Mouse (Mus musculus) intestine, embryonic 15.5 days (tissue): ENCODE measurements around the gene Bcl7a. TPM values are rescaled to one million over a fixed set of nuclear protein-coding genes. Genes with fewer than 3 reads are reported as not detected.

Source experiments
- ATAC-seq: fragments of 200-750 bp; cut with Nextera tagmentation; 2 replicates; pipeline ENCODE4 v1.8.0; 2017; ENCODE audit warnings: moderate TSS enrichment, moderate library complexity
- H3K27ac ChIP-seq: fragments of 300-500 bp; sonication (generic); 2 replicates; pipeline ENCODE4 v1.5.1; 2015; ENCODE audit warnings: mild to moderate bottlenecking, inconsistent platforms
- H3K27me3 ChIP-seq: fragments of 300-500 bp; sonication (generic); replicated peaks from 2 replicates; pipeline ENCODE4 v1.6.1; 2015; ENCODE audit warnings: inconsistent platforms
- H3K36me3 ChIP-seq: fragments of 300-500 bp; sonication (generic); 2 replicates; pipeline ENCODE4 v1.6.1; 2015; ENCODE audit warnings: inconsistent platforms
- H3K4me1 ChIP-seq: fragments of 300-500 bp; sonication (generic); replicated peaks from 2 replicates; pipeline ENCODE4 v1.6.1; 2015; ENCODE audit warnings: inconsistent platforms
- H3K4me2 ChIP-seq: fragments of 300-500 bp; sonication (generic); replicated peaks from 2 replicates; pipeline ENCODE4 v1.6.1; 2015; ENCODE audit warnings: mild to moderate bottlenecking, inconsistent platforms
- H3K4me3 ChIP-seq: fragments of 300-500 bp; sonication (generic); replicated peaks from 2 replicates; pipeline ENCODE4 v1.5.1; 2015; ENCODE audit warnings: inconsistent platforms
- H3K9ac ChIP-seq: fragments of 300-500 bp; sonication (generic); 2 replicates; pipeline ENCODE4 v1.6.1; 2015; ENCODE audit warnings: inconsistent platforms
- H3K9me3 ChIP-seq: fragments of 300-500 bp; sonication (generic); 2 replicates; pipeline ENCODE4 v1.6.1; 2016; ENCODE audit warnings: inconsistent platforms
- WGBS: fragments of 180-500 bp; shearing (Covaris S2); methylation state at CpG from one replicate; pipeline ENCODE4 v1.1.7; 2015; 5-methylcytosine and 5-hydroxymethylcytosine counted together
- polyA plus RNA-seq: library from polyadenylated mRNA; unstranded; fragments of >200 nt; fragmentation: Nextera tagmentation; extraction: Ambion mirVana; gene quantifications from 2 replicates; pipeline ENCODE4 v1.2.1, GENCODE M21; 2015

The Bcl7a gene
- polyA plus RNA-seq, 1 experiment from 2014 or later: 16.4 TPM

DNA sequence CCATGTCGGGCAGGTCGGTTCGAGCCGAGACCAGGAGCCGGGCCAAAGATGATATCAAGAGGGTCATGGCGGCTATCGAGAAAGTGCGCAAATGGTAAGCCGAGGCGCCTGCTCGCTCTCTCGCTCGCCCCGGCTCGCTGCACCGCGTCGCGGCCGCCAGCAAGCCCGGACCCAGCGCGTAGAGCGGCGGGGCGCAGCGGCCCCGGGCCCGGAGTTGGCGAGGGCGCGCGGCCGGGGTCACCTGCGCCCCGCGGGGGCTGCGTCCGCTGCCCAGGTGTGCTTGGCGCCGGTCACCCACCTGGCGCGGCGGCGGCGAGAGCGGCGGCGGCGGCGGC is 961 bp downstream of the Bcl7a start:
- no peaks in the 10 kb centered on the region for H3K27me3 ChIP-seq
- H3K9me3 ChIP-seq: no peaks in the 10 kb centered on the region
- peak overlapping the region; percentile 89 for H3K4me2 ChIP-seq
- peak overlapping the region; percentile 94 for H3K9ac ChIP-seq
- peak overlapping the region; percentile 97 for H3K27ac ChIP-seq
- H3K36me3 ChIP-seq: no peaks in the 10 kb centered on the region
- WGBS: under 1% methylated on average over 48 of the region's 51 CpGs
- ATAC-seq: peak; percentile 38
- peak overlapping the region; percentile 84 for H3K4me3 ChIP-seq
- H3K4me1 ChIP-seq: peaks cover 17% of the 10 kb centered on the region

DNA sequence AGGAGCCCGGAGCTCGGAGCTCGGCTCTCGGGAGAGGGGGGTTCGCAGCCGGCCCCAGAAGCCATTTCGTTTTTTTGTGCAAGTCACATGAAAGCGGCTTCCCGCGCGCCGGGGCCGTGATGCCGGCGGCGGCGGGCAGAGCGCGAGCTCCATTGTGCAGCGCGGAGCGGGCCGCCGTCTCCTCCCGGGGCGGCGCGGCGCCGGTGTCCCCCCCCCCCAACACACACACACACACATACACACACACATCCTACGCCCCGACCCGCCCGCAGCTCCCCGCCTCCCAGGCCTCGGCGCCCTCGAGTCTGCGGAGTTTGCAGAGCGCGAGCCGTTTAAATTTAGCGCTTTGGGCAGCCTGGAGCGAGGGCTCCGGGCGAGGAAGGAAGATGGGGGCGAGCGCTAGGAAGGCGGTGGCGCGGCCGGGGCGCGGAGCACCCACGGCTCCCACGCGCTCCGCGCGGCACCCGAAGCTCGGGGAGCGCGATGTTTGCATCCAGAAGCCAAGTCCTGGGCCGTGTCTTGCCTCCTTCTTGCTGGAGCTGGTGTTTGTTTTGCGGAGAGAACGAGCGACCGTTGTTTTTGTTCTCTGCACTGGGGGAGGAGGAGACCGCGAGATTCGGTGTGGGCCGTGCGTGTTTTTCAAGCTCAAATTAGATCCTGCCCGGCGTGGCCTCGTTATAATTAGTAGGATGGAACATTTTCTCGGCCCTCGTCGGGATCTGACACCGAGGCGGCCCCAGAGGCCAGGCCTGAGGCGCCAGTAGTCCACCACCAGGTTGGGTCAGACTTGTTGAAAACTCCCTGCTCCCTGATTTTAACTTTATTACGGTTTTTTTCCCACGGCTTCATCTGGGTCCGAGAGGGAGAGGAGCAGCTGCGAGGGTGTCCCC is 1.6 kb downstream of the Bcl7a start:
- H3K27me3 ChIP-seq: no peaks in the 10 kb centered on the region
- H3K4me1 ChIP-seq: peaks cover 17% of the 10 kb centered on the region
- peak overlapping the region; percentile 84 for H3K4me3 ChIP-seq
- H3K4me2 ChIP-seq: peak overlapping the region; percentile 89
- WGBS: under 1% methylated on average over 83 of the region's 87 CpGs
- H3K36me3 ChIP-seq: no peaks in the 10 kb centered on the region
- no peaks in the 10 kb centered on the region for H3K9me3 ChIP-seq
- peak overlapping the region; percentile 94 for H3K9ac ChIP-seq
- peak overlapping the region; percentile 97 for H3K27ac ChIP-seq
- ATAC-seq: peak; percentile 56

DNA sequence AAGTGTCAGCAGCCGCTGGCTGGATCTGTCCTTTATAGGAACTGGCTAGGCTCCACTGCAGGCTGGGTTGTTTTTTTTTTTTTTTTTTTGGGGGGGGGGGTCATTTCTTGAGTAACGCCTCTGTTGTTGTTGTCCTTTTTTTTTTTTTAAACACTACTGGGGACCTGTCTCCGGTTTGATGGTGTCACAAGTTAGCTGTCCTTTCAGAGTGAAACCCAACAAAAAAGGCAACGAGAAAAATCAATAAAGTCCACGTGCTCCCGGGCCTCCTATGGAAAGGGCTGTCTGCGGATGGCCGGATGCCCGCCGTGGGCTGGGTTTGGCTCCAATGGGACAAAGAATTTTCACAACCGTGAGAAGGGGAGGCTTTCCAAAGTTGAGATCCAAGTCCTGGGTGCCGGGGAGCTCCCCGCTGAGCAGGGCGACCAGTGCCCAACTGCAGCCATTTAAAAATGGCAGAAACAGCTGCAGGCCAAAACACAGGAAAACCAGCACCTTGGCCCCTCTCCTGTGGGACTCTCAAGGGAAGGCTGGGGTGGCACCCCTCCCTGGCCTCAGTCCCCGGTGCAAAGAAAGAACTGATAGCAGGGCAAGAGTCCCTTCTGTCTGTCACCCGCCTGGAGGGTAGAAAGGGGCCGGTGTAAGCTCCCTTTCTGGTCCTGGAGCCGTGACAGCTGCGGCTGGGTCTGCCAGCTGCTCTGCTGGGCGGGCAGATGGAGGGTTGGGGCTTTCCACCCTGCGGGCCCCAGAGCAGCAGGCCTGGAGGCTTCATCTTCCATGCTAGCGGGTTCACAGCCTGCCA is 2.4 kb downstream of the Bcl7a start:
- peak overlapping the region; percentile 97 for H3K27ac ChIP-seq
- peak overlapping the region; percentile 89 for H3K4me2 ChIP-seq
- 2% methylated on average over 22 of the region's 22 CpGs for WGBS
- H3K9ac ChIP-seq: peak overlapping the region; percentile 94
- peak; percentile 30 for ATAC-seq
- no peaks in the 10 kb centered on the region for H3K27me3 ChIP-seq
- peak overlapping the region; percentile 84 for H3K4me3 ChIP-seq
- no peaks in the 10 kb centered on the region for H3K36me3 ChIP-seq
- peaks cover 17% of the 10 kb centered on the region for H3K4me1 ChIP-seq
- H3K9me3 ChIP-seq: no peaks in the 10 kb centered on the region

DNA sequence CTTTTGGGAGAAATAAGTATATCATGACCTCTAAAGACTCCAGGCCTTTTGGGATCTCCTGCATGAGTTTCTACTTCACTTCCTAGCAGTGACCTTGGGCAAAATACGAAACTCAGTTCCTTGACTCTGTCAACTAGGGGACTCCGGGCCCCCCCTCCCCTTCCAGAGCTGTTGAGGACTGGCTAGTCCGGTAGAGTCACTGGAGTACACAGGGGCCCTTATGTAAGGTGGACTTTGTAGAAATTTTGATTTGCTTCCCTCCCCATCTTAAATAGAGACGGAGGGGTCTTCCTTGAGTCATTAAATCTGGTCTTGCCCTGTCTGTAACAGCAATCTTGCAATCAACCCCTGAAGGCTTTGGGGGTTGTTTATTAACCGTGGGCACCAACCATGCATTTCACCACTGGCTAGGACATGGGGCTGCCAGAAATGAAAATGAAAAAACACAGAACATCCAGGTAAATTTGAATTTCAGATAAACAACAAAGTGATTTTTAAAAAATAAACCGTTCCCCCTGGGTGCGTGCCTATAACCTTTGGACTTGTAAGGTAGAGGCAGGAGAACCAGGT is 3.2 kb downstream of the Bcl7a start:
- peak overlapping the region; percentile 84 for H3K4me3 ChIP-seq
- 46% methylated on average over 7 of the region's 7 CpGs for WGBS

DNA sequence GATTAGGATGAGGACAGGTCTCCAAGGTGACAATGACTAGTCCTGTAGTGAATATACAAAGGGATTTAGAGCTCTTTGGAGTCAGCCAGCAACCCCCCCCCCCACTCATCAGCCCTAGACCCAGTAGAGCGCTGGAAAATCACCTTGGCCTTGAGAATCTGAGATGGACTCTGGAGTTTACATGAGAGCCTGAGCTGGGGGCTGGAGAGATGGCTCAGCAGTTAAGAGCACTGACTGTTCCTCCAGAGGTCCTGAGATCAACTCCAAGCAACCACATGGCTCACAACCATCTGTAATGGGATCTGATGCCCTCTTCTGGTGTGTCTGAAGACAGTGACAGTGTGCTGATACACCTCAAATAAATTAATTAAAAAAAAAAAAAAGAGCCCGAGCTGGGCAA is 4.4 kb downstream of the Bcl7a start:
- no peak for ATAC-seq
- no peak overlapping the region for H3K4me3 ChIP-seq
- H3K4me2 ChIP-seq: no peak overlapping the region
- no peaks in the 10 kb centered on the region for H3K27me3 ChIP-seq
- no peaks in the 10 kb centered on the region for H3K36me3 ChIP-seq
- 78% methylated on average over 2 of the region's 2 CpGs for WGBS
- H3K9me3 ChIP-seq: no peaks in the 10 kb centered on the region
- no peak overlapping the region for H3K9ac ChIP-seq
- peaks cover 17% of the 10 kb centered on the region for H3K4me1 ChIP-seq
- H3K27ac ChIP-seq: no peak overlapping the region

More for the DNA sequence above, 3.2 kb downstream of the Bcl7a start:
- Histone ChIP-seq H3K4me1 (peaks cover 17% of the 10 kb centered on the region), H3K9ac (peak overlapping the region; percentile 48; the same call in 1 of the 2 replicates), H3K9me3 (no peaks in the 10 kb centered on the region), H3K4me2 (peak overlapping the region; percentile 89), H3K27me3 (no peaks in the 10 kb centered on the region), H3K36me3 (no peaks in the 10 kb centered on the region), H3K27ac (peak overlapping the region; percentile 77)
- no peak for ATAC-seq

DNA sequence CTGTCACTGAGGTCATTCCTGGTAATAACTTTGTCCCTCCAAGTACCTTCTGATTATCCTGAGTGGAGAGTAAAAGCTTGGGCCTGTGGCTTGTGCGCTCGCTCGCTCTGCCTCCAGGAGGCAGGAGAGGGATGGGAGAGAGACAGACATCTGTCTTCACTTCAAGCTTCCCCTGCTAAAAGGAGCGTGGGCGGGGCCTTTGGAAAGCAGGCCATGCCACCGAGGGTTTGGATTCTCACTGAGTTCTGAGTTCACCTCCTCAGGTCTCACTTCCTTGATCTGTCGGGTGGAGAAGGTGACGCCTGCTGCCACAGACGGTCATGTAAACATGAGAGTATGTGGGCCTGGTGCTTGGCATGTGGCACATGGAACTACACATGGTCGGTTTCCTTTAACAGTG is 6.8 kb downstream of the Bcl7a start:
- no peak overlapping the region for H3K27ac ChIP-seq
- no peak overlapping the region for H3K4me2 ChIP-seq
- no peaks in the 10 kb centered on the region; the same call in 1 of the 2 replicates for H3K36me3 ChIP-seq
- no peak for ATAC-seq
- no peak overlapping the region for H3K4me3 ChIP-seq
- no peaks in the 10 kb centered on the region for H3K27me3 ChIP-seq
- H3K4me1 ChIP-seq: peaks cover 17% of the 10 kb centered on the region
- H3K9ac ChIP-seq: no peak overlapping the region
- H3K9me3 ChIP-seq: no peaks in the 10 kb centered on the region
- 66% methylated on average over 10 of the region's 10 CpGs for WGBS

DNA sequence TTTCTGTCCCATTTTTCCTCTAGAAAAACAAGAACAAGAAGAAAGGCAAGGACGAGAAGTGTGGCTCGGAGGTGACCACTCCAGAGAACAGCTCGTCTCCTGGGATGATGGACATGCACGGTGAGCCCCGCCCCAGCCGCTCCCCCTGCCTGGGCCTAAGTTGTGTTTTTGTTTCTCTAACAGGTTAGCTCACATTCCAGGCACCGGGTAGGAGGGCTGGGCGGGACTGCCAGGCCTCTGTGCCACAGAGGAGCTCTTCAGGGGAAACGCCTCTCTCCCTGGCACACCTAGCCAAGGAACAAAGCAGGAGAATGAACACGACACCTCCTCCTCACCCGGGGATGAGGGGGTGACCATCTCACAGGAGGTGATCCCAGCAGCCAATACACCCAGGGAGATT is 12.3 kb downstream of the Bcl7a start:
- Histone ChIP-seq H3K9ac (no peak overlapping the region), H3K27me3 (no peaks in the 10 kb centered on the region), H3K27ac (no peak overlapping the region), H3K4me1 (no peaks in the 10 kb centered on the region), H3K36me3 (peaks cover 18% of the 10 kb centered on the region), H3K4me2 (no peak overlapping the region), H3K9me3 (no peaks in the 10 kb centered on the region), H3K4me3 (no peak overlapping the region)
- 66% methylated on average over 11 of the region's 11 CpGs for WGBS
- no peak for ATAC-seq

DNA sequence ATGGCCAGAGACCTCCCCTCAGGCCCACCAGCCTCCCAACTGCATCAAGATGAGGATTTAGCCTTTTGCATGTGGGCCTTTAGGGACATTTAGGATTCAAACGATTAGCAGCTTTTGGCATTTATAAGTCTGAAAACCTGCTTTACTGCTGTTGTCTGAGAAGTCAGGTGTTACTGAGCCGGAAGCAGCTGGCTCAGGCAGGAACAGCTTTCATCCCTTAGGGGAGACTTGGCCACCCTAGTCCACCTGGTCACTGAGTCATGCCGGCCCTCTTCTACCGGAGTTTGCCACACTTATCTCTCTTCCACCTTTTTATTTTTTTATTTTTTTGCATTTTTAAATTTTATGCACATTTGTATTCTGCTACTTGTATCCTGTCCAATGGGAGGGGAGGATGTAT is 13.6 kb downstream of the Bcl7a start:
- Histone ChIP-seq H3K4me2 (no peak overlapping the region), H3K4me1 (no peaks in the 10 kb centered on the region), H3K4me3 (no peak overlapping the region), H3K27me3 (no peaks in the 10 kb centered on the region), H3K27ac (no peak overlapping the region), H3K9ac (no peak overlapping the region), H3K9me3 (no peaks in the 10 kb centered on the region), H3K36me3 (peaks cover 24% of the 10 kb centered on the region)
- 90% methylated on average over 4 of the region's 4 CpGs for WGBS
- ATAC-seq: no peak

DNA sequence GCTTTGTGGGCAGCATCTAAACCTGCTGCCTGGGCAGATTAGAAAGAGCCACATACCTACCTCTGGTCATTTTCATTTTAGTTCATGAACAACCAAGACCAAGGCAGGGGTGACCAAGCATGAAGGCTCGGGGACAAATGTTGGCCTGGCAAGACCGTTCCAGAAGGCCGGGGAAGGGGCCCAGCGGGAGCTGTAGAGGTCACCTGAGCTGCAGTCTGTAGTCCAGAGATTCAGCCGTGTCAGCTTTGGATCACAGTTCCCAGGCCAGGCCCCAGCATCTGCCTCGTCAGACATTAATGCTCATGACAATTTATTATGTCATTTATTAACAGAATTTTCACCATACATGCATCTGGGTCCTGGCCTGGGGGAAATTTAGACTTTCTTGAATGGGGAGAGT is 15.8 kb downstream of the Bcl7a start:
- no peak overlapping the region for H3K9ac ChIP-seq
- H3K36me3 ChIP-seq: peaks cover 35% of the 10 kb centered on the region
- H3K4me1 ChIP-seq: no peaks in the 10 kb centered on the region
- H3K4me3 ChIP-seq: no peak overlapping the region
- no peak overlapping the region for H3K4me2 ChIP-seq
- no peaks in the 10 kb centered on the region for H3K27me3 ChIP-seq
- WGBS: 86% methylated on average over 6 of the region's 6 CpGs
- H3K27ac ChIP-seq: no peak overlapping the region
- H3K9me3 ChIP-seq: no peaks in the 10 kb centered on the region
- ATAC-seq: no peak

DNA sequence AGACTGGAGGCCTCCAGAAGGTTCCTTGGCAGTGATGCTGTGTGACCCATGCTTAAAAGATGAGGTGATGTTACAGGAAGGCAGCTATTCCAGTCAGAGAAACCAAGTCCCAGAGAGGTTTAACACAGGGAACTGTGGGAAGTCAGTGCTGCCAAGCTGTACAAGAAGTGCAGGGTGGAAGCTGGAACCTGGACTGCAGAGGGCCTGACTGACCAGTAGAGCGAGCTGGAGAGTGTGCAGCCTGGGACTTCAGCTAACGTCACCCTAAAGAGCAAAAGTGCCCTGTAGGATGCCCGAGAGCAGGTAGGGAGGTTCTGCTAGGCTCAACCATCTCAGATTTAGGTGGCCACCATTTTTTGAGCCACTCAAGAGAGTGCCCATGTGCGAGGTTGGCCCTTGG is 19.3 kb downstream of the Bcl7a start:
- no peak overlapping the region for H3K4me3 ChIP-seq
- H3K27me3 ChIP-seq: no peaks in the 10 kb centered on the region
- no peak overlapping the region for H3K9ac ChIP-seq
- no peak overlapping the region for H3K27ac ChIP-seq
- no peak overlapping the region for H3K4me2 ChIP-seq
- no peaks in the 10 kb centered on the region for H3K4me1 ChIP-seq
- H3K36me3 ChIP-seq: peaks cover 22% of the 10 kb centered on the region
- no peak for ATAC-seq
- no peaks in the 10 kb centered on the region for H3K9me3 ChIP-seq
- 85% methylated on average over 4 of the region's 4 CpGs for WGBS

DNA sequence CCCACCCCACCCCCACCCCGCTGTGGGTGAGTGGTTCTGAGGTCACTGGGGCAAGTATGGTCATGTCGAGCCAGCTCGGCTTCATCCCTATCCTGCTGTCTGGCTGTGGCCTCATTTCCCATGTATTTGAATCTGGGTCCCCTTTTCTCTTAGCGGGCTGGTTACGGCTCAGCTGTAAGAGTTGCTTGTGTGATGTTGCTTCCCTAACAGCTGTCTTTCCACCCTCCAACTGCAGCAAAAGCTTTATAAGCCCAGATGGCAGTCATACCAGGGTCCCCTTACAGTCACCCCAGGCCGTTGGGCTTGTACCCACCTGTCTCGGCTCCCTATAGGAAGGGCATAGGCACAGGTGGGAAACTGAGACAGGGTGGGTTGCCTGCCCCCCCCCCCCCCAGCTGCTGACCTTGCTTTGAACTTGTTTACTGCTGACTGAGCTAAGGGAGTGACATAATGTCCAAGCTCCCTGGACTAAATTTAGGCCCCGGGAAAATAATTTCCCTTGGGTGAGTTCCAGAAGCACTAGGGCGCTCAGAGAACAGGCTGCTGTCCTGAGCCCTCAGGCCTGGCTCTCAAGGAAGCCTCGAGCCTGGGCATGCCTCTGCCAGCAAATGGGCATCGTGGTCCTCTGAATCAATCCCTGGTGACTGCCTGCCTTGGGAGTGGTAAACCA is 20.8 kb downstream of the Bcl7a start:
- H3K4me1 ChIP-seq: no peaks in the 10 kb centered on the region
- 74% methylated on average over 11 of the region's 11 CpGs for WGBS
- H3K9ac ChIP-seq: no peak overlapping the region
- no peaks in the 10 kb centered on the region for H3K27me3 ChIP-seq
- no peak for ATAC-seq
- H3K4me3 ChIP-seq: no peak overlapping the region
- H3K4me2 ChIP-seq: no peak overlapping the region
- H3K27ac ChIP-seq: 0 out of 2 replicates have a peak overlapping the region, but pooled peaks have one; percentile 13
- no peaks in the 10 kb centered on the region for H3K9me3 ChIP-seq
- H3K36me3 ChIP-seq: peaks cover 24% of the 10 kb centered on the region
